In the genomic region with DNA sequence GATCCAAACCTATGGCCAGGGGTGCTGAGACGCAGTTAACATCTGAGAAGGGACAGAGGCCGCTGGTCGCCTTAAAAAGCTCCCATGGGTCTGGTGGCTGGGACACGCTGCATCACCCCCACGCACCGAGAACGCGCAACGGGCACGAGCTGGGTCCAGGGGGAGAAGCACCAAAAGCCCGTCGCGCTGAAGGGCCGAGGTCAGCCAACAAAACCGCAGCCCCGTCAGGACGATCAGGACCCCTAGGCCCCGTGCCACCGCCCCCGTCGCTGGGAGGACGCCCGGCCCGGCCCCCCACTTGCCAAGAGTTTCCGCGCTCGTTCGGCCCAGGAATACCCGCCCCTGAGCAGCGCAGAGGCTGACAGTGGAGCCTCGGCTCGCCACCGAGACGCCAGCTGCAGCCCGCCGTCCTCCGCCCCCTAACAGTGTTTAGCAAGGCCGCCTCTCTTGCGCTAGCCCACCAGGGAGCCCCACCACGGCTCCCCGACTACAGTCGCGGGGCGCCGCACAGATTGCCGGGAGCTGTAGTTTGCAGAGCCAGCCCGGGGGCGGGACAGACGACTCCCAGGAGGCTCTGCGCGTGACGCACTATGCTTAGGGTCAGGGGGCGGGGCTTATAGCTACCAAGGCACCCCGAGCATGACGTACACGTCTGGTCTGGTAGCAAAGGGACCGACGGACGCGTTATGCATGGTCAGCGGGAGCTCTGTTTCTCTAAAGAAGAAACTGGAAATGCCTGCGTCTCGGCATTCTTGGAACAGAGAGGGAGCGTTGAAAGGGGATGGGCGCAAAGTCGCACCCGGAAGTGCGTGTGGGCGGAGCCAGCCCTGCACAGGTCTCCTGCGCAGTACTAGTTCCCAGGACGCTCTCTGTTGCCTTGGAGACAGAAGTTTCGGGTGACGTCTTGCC, we compare ENCODE assay signal across 8 mouse cellular contexts. TPM values are rescaled to one million over a fixed set of nuclear protein-coding genes. Genes with fewer than 3 reads are reported as not detected.
DNase-seq lines count a peak whose midpoint lies in the region; ATAC-seq lines count a peak whose summit lies in the region.

A gene (minus strand): TSS at position 510 of the 909 bp plus-strand sequence.

- WGBS in hindbrain, embryonic 16.5 days: under 1% methylated on average over 73 of the region's 73 CpGs
- under 1% methylated on average over 72 of the region's 73 CpGs for WGBS in macrophage (ENCODE audit: missing documents)

- ATAC-seq in hindbrain, embryonic 16.5 days: peak; percentile 99

- peaks cover 6% of the 10 kb centered on the region for H3K4me1 ChIP-seq in hindbrain, embryonic 16.5 days (ENCODE audit: control insufficient read depth, insufficient read depth, low read depth, low read length)

- no peaks in the 10 kb centered on the region for H3K9me3 ChIP-seq in hindbrain, embryonic 16.5 days (ENCODE audit: control insufficient read depth, low read length)

- peak; percentile 95 for DNase-seq in WW6 (ENCODE audit: low read depth, low spot score)
- DNase-seq in cerebellum, postnatal 4 days (ENCODE audit: low spot score in 2 of 2): peak; percentile 95 to 96
- peak; percentile 97 for DNase-seq in gastrocnemius, adult 18-20 months (ENCODE audit: low spot score)
- peak; percentile 97 for DNase-seq in left cerebral cortex, adult 18-20 months (ENCODE audit: low spot score in 2 of 2)
- peak; percentile 98 for DNase-seq in right cerebral cortex, adult 18-20 months
- peak; percentile 85 for DNase-seq in urinary bladder, postnatal 10 days (ENCODE audit: low spot score)

- H3K27ac ChIP-seq in hindbrain, embryonic 16.5 days (ENCODE audit: low read depth, low read length): peak within 1 kb of the TSS; percentile 89
- peak within 1 kb of the TSS; percentile 81 for H3K27ac ChIP-seq in macrophage

- H3K79me2 ChIP-seq in macrophage (ENCODE audit: inconsistent target): peaks cover 8% of the 10 kb centered on the region; the same call in 1 of the 2 replicates

- H3K9ac ChIP-seq in hindbrain, embryonic 16.5 days (ENCODE audit: low read depth, low read length): peak within 1 kb of the TSS; percentile 89

- 0 out of 2 replicates have a peak, but pooled peaks cover 4% of the 10 kb centered on the region for H3K36me3 ChIP-seq in hindbrain, embryonic 16.5 days (ENCODE audit: control insufficient read depth, insufficient read depth, low read length)
- H3K36me3 ChIP-seq in macrophage (ENCODE audit: inconsistent target): no peaks in the 10 kb centered on the region; the same call in 1 of the 2 replicates

- peak within 1 kb of the TSS; percentile 66 for H3K4me2 ChIP-seq in hindbrain, embryonic 16.5 days (ENCODE audit: low read length)

- no peaks in the 10 kb centered on the region for H3K27me3 ChIP-seq in hindbrain, embryonic 16.5 days (replicated peaks; ENCODE audit: control insufficient read depth, insufficient read depth, low read length)

- H3K4me3 ChIP-seq in hindbrain, embryonic 16.5 days (ENCODE audit: low read length): peak within 1 kb of the TSS; percentile 92
- peak within 1 kb of the TSS; percentile 65 for H3K4me3 ChIP-seq in macrophage (ENCODE audit: inconsistent target)

RNA-seq across cellular contexts. Expression of the gene that starts here (rescaled TPM):
- 10 to 100 TPM; 16.1 to 16.8 TPM for total RNA-seq in gastrocnemius, adult 18-20 months (2021)
- polyA plus RNA-seq in hindbrain, embryonic 16.5 days (2015; fragmentation: Nextera tagmentation; extraction: Ambion mirVana): 54.4 and 55.7 TPM in 2 replicates
- total RNA-seq in left cerebral cortex, adult 18-20 months (2021): 100 to 1,000 TPM; 128 to 129 TPM
- 100 to 1,000 TPM in 16 of 26 experiments, 10 to 100 TPM in 10; 23.9 to 249 (median 112) TPM for total RNA-seq in macrophage (2018; cell fraction: chromatin; rRNA removed)
- total RNA-seq in macrophage (2018; cell fraction: cytosol; rRNA removed): 10 to 100 TPM; 13.1 to 32.3 (median 20.1) TPM
- total RNA-seq in macrophage (2018; cell fraction: nucleus; rRNA removed): 100 to 1,000 TPM in 1 of 26 experiments, 10 to 100 TPM in 25; 16.6 to 112 (median 58.6) TPM
- polyA plus RNA-seq in macrophage (2018): 9.5 to 29.7 TPM (median 12.3 TPM) in 3 replicates

Comparison
In these comparisons a context has a peak if more than half of its experiments do, and no peak if none do; other contexts are left out.
1. Peak in every context shown above with its lines: DNase-seq, ATAC-seq, H3K4me3 ChIP-seq and H3K27ac ChIP-seq.
2. RNA of the gene that starts here (total RNA-seq): 128 to 129 TPM in left cerebral cortex, adult 18-20 months; 16.1 to 16.8 TPM in gastrocnemius, adult 18-20 months; every median in the first group is over 4 times any median in the second.